Mouse (Mus musculus): ENCODE measurements around the gene Pou3f1.
"Not testable (repeated sequence)": the region's sequence is repeated elsewhere in the genome, so short reads cannot be mapped to it uniquely, and the experiment has no call there.

Pou3f1 gene

DNA sequence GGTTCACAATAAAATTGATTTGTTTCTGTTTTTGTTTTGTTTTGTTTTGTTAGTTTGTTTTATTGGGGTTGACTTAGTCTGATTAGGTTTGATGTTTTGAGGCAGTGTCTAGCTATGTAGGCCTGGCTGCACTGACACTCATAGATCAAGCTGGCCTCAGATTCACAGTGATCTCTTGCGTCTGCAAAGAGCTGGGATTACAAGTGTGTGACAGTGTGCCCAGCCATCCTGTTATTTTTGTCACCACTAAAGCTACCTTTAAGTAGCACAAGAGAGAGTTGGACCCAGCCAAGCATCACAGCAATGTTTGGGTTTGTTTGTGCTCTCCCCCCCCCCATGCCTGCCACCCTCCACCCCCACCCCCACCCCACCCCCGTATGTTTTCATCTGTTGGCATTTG lies 38.0 kb downstream of the Pou3f1 start:
- no peak for DNase-seq

- no peak for DNase-seq
These were observed 39.3 kb downstream of the Pou3f1 start for GRCm38 (mm10) chr4:124695786-124696516.

GRCm38 (mm10) chr4:124699791-124700190 lies 43.2 kb downstream of the Pou3f1 start:
- DNase-seq: no peak

DNA sequence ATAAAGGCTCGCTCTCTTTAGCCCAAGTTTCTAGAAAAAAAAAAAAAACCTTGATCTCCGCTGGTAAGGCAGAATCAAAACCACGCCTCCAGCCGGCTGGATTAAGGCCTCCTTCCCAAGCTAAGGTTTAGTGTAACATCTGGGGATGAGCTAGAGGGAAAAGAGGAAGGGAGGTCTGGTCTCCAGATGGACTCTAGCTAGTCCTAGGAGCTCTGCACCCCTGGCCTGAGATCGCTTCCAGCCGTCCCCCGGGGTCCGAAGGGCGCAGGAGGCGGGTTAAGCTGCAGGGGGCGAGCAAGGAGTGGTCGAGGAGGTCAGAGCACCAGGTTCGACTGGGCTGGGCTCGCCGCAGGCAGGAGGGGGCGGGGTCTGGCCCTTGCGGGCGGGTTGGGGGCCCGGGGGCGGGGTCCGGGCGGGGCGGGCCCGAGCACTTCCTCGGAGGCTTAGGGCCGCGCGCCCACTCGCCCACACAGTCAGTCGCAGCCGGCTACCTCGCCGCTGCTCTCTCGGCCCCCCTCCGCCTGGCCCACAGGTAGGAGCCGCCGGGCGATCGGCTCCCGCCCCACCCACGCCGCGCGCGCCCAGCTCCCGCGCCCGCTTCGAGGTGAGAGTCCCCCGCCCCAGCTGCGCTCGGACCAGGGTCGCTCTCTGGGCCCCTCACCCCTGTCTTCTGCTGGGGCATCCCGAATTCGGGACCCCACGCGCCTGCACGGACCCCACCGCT lies 43.8 kb downstream of the Pou3f1 start, which contains the start of gene Fhl3:
Gene Fhl3, plus strand, starts transcription at position 454 of the 724 bp plus-strand sequence.
- DNase-seq: no peak

DNA sequence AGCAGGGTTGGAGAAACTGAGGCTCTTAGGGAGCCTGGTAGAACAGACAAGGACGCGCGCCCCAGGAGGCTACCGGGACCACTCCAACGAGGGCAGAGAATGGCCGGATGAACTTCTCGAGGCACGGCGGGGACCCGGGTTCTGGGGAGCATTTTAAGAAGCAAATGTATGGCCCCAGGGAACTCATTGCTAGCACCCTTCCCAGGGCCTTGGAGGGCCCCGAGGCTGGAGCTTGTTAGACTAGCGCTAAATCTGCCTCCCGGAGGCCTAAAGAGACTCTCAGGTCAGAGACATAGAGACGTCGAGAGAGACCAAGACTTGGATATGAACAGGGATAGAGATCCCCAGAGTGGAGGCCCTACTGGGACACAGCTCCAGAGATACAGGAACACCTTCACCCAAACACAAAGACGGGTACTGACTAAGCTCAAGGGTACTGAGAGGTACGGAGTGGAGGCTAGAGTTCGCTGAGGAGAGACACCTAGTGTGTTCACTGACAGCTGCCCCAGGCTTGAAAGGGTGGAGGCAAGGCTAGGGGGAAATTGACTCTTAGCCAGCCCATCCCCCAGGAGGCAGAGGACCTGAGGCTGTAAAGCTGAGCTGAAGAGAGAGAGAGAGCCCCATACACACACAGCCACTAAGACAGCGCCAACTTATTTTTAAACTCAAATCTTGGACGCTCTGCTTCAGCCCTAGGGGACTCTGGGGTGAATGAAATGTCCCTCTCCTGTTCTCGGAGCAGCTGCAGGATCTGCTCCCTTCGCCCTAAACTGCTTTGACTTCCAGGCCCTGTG lies 44.6 kb downstream of the Pou3f1 start:
- no peak for DNase-seq

DNA sequence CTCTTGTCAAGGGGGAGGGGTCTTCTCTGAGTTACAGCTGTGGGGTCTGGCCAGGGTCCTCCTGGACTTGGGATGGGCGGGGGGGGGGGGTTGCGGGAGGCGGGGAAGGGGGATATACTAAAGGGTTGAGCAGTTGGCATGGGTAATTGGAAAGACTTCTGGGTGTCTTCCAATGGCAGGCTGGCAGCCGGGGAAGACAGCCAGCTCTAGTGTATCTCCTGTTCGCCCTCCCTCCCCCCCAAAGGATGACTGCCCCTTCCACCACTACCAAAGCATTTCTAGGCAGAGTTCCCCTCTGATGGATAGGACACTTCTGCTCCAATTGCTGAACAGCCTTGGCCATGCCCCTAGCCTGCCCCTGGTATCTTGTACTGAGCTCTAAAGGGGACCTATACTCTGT lies 45.3 kb downstream of the Pou3f1 start:
- no peak for DNase-seq

DNA sequence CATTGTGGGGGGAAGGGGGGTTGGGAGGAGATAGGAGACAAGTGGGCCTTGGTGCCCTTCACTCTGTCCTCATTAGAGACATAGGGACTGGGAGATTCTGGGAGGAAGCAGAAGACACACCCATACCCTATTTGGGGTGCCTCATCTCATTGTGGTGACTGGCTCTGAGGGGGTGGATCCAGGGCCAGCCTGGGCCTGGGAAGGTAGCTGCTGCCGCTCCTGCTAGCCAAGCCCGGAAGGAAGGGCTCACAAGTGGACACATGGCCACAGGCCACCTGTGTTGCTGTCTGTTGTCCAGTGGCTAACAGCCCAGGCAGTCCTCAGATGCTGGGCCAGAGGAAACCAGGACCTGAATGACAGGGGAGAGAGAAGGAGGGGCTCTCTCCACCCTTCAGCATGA lies 46.8 kb downstream of the Pou3f1 start:
- DNase-seq: no peak

DNA sequence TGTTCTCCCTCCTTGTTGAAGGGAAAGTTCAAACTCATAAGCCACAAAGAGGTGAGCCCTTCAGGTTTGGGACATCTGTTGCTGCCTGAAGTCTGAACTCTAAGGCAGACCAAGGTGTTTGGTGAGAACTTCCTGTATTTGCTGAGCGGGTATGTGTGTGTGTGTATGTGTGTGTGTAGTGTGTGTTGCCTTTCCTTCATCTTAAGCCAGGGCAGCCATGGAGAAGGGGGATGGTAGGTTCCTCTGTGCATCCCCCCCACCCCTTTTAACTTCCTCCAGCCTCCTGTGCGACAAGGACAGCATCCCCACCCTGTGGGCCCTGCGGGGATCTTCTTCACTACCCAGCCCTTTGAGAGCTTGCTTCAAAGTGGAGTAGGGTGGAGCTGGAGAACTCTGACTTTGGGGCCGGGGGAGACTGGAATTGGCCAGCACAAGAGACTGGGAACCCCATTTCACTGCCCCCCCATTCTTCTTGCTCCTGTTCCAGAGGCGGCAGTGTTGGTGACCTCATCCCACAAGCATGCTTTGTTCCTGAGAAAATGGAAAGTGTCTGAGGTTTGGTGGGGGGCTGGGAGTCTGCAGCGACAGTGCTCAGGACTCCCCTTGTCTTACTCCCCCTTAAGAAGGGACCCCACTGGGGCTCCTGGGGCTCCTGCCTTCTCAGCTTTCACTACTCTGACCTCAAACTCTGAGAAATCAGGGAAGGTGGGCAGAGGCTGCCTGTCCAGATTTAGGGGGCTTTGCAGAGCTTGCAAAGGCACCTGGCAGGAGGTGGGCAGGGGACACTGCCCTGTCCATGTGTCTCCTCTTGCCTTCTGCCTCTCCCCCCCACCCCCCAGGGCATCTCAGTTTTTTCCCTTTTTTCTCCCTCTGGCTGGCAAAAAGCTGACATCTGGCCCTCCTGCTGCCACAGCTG lies 47.5 kb downstream of the Pou3f1 start:
- no peak for DNase-seq

- DNase-seq: no peak
These were observed 48.3 kb downstream of the Pou3f1 start for GRCm38 (mm10) chr4:124704797-124705474.

GRCm38 (mm10) chr4:124705661-124706269 lies 49.2 kb downstream of the Pou3f1 start:
- no peak for DNase-seq

DNA sequence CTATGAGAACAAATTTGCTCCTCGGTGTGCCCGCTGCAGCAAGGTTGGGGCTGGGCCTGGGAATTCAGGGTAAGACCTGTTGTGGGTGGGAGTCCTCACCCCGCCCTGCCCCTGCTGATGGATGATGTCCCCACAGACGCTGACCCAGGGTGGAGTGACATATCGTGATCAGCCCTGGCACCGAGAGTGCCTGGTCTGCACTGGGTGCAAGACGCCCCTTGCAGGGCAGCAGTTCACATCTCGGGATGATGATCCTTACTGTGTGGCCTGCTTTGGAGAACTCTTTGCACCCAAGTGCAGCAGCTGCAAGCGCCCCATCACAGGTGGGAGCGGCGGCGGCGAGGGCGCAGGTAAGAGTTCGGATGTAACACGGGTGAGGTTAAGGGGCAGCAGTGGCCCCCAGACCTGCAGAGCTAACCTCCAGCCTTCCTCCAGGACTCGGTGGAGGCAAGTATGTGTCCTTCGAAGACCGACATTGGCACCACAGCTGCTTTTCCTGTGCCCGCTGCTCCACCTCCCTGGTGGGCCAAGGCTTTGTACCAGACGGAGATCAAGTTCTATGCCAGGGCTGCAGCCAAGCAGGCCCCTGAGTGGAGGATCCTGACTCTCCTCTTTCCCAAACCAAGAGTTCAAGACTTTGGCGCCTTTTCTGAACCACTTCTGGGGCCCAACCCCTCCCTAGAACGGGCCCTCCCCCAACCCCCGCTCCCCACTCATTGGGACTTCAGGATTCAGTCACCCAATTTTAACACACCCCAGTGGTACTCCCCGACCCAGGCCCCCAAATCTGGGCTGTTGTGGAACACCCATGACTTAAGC lies 51.0 kb downstream of the Pou3f1 start:
- not testable (repeated sequence) for DNase-seq

DNA sequence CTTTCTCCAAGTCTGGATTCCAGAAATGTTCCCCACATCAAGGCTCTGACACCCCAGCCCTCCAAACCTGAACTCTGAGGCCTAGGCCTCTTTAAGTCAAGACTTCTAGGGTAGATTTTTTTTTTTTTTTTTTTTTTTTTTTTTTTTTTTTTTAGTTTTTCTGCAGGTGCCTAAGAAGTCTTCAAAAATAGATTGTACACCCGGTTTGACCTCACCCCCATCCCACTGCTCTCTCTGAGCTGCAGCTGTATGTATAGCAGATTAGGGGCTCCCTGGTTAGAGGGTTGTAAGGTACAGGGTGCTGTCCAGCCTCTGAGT lies 51.6 kb downstream of the Pou3f1 start:
- DNase-seq: not testable (repeated sequence)

- DNase-seq: no peak
These were observed 52.2 kb downstream of the Pou3f1 start for GRCm38 (mm10) chr4:124708518-124709477.

DNA sequence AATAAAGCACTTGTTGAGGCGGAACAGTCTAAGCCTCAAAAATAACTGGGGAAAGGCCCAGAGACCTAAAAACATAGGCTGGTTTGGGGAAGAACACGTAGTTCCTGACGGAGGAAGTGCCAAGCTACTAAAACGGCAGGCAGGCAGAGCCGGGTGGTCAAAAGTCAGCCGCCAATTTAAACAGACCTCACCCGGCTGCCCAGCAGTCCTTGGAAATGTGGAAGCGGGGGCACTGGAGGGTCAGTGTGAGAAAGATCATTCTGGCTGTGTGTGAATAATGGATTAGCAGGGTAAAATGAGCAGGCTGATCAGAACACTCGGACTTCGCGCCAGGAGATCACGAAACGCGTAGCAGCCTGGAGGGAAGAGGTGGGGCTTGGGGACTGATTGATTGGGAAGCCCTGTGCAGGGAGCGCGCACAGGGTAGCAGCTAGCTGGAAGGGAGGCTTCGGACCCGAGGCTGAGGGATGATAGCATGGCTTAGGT lies 53.4 kb downstream of the Pou3f1 start:
- DNase-seq: no peak

Measured in cerebellum, adult 8-10 months (tissue).